Mouse (Mus musculus) neural tube, embryonic 11.5 days (tissue): Measurements from ENCODE around the gene Gm20388. TPM values are rescaled to one million over a fixed set of nuclear protein-coding genes. Genes with fewer than 3 reads are reported as not detected.

Source experiments
- ATAC-seq: fragments of 200-750 bp; cut with Nextera tagmentation; 2 replicates; pipeline ENCODE4 v1.8.0; 2017; ENCODE audit warnings: moderate number of reproducible peaks, mild to moderate bottlenecking, moderate TSS enrichment, moderate library complexity; ENCODE audit not compliant: insufficient read depth, low FRiP score, low TSS enrichment
- DNase-seq: peaks from one replicate; pipeline ENCODE4 v3.0.0-alpha.2; 2015; ENCODE audit warnings: low spot score
- H3K27ac ChIP-seq: fragments of 300-500 bp; sonication (generic); 2 replicates; pipeline ENCODE4 v1.5.1; 2014; ENCODE audit warnings: low read depth, mild to moderate bottlenecking, low read length
- H3K27me3 ChIP-seq: fragments of 300-500 bp; sonication (generic); 2 replicates; pipeline ENCODE4 v1.6.1; 2014; ENCODE audit warnings: mild to moderate bottlenecking, low read length, mixed read lengths; ENCODE audit not compliant: control insufficient read depth, insufficient read depth
- H3K36me3 ChIP-seq: fragments of 300-500 bp; sonication (generic); 2 replicates; pipeline ENCODE4 v1.6.1; 2014; ENCODE audit warnings: mild to moderate bottlenecking, low read length, moderate library complexity, mixed read lengths; ENCODE audit not compliant: control insufficient read depth, insufficient read depth
- H3K4me1 ChIP-seq: fragments of 300-500 bp; sonication (generic); 2 replicates; pipeline ENCODE4 v1.6.1; 2014; ENCODE audit warnings: low read length, mixed read lengths; ENCODE audit not compliant: control insufficient read depth, insufficient read depth
- H3K4me2 ChIP-seq: fragments of 300-500 bp; sonication (generic); 2 replicates; pipeline ENCODE4 v1.6.1; 2014; ENCODE audit warnings: low read depth, mild to moderate bottlenecking, moderate library complexity
- H3K4me3 ChIP-seq: fragments of 300-500 bp; sonication (generic); 2 replicates; pipeline ENCODE4 v1.5.1; 2014; ENCODE audit warnings: low read depth, low read length
- H3K9ac ChIP-seq: fragments of 300-500 bp; sonication (generic); 2 replicates; pipeline ENCODE4 v1.6.1; 2014; ENCODE audit warnings: mild to moderate bottlenecking, low read length
- H3K9me3 ChIP-seq: fragments of 300-500 bp; sonication (generic); 2 replicates; pipeline ENCODE4 v1.6.1; 2016; ENCODE audit warnings: low read length; ENCODE audit not compliant: control insufficient read depth
- WGBS: fragments of 180-500 bp; shearing (Covaris S2); extraction: QIAGEN DNeasy Blood & Tissue Kit; methylation state at CpG from one replicate; pipeline ENCODE4 v1.1.7; 2014; 5-methylcytosine and 5-hydroxymethylcytosine counted together
- polyA plus RNA-seq: library from polyadenylated mRNA; unstranded; fragments of >200 nt; fragmentation: Nextera tagmentation; extraction: Ambion mirVana; gene quantifications from 2 replicates; pipeline ENCODE4 v1.2.1, GENCODE M21; 2014

Gene Gm20388
- polyA plus RNA-seq, 1 experiment from 2014 or later = not detected

GRCm38 (mm10) chr8:123048402-123048801 lies 3137.8 kb downstream of the Gm20388 start:
- no peaks in the 10 kb centered on the region for H3K9me3 ChIP-seq
- ATAC-seq (no peak), DNase-seq (no peak)
- no peaks in the 10 kb centered on the region for H3K27me3 ChIP-seq
- no peak overlapping the region for H3K9ac ChIP-seq
- H3K4me3 ChIP-seq = no peak overlapping the region
- H3K4me2 ChIP-seq = no peak overlapping the region
- H3K36me3 ChIP-seq = no peaks in the 10 kb centered on the region
- 94% methylated on average over 7 of the region's 7 CpGs for WGBS
- H3K4me1 ChIP-seq = peaks cover 4% of the 10 kb centered on the region
- H3K27ac ChIP-seq = no peak overlapping the region

GRCm38 (mm10) chr8:123051458-123051857 lies 3140.8 kb downstream of the Gm20388 start:
- Histone ChIP-seq H3K27me3 (no peaks in the 10 kb centered on the region), H3K4me2 (no peak overlapping the region), H3K9me3 (no peaks in the 10 kb centered on the region), H3K4me1 (no peaks in the 10 kb centered on the region), H3K4me3 (no peak overlapping the region), H3K27ac (no peak overlapping the region), H3K36me3 (no peaks in the 10 kb centered on the region), H3K9ac (no peak overlapping the region)
- DNase-seq = no peak
- ATAC-seq = no peak
- 71% methylated on average over 5 of the region's 5 CpGs for WGBS

GRCm38 (mm10) chr8:123062721-123063120 lies 3152.1 kb downstream of the Gm20388 start, which contains the start of gene Spg7:
Gene Spg7 (plus strand): TSS chr8:123062942.
- Histone ChIP-seq H3K9me3 (no peaks in the 10 kb centered on the region), H3K4me3 (no peak within 1 kb of the TSS; the same call in 1 of the 2 replicates), H3K27me3 (no peaks in the 10 kb centered on the region), H3K9ac (no peak within 1 kb of the TSS), H3K4me1 (peaks cover 11% of the 10 kb centered on the region; the same call in 1 of the 2 replicates), H3K36me3 (no peaks in the 10 kb centered on the region), H3K27ac (no peak within 1 kb of the TSS), H3K4me2 (no peak within 1 kb of the TSS)
- DNase-seq = no peak
- ATAC-seq = no peak
- 77% methylated on average over 7 of the region's 7 CpGs for WGBS

GRCm38 (mm10) chr8:123064072-123064471 lies 3153.4 kb downstream of the Gm20388 start:
- Histone ChIP-seq H3K4me1 (peaks cover 11% of the 10 kb centered on the region; the same call in 1 of the 2 replicates), H3K36me3 (no peaks in the 10 kb centered on the region; the same call in 1 of the 2 replicates), H3K27ac (no peak overlapping the region), H3K9me3 (no peaks in the 10 kb centered on the region), H3K9ac (no peak overlapping the region; the same call in 1 of the 2 replicates), H3K4me2 (no peak overlapping the region; the same call in 1 of the 2 replicates), H3K27me3 (no peaks in the 10 kb centered on the region), H3K4me3 (no peak overlapping the region)
- WGBS = 64% methylated on average over 4 of the region's 4 CpGs
- DNase-seq (no peak), ATAC-seq (no peak)

GRCm38 (mm10) chr8:123064809-123065213 lies 3154.2 kb downstream of the Gm20388 start:
- WGBS = 2% methylated on average over 14 of the region's 14 CpGs
- peak; percentile 17; the same call in 1 of the 2 replicates for ATAC-seq
- DNase-seq = peak; percentile 54

GRCm38 (mm10) chr8:123065214-123066100 lies 3154.8 kb downstream of the Gm20388 start:
- DNase-seq = peak; percentile 99
- peak overlapping the region; percentile 83 for H3K4me3 ChIP-seq
- ATAC-seq = peak; percentile 96
- WGBS = under 1% methylated on average over 75 of the region's 84 CpGs
- peak overlapping the region; percentile 81 for H3K27ac ChIP-seq
- peak overlapping the region; percentile 51 for H3K4me2 ChIP-seq
- H3K36me3 ChIP-seq = no peaks in the 10 kb centered on the region; the same call in 1 of the 2 replicates
- H3K27me3 ChIP-seq = no peaks in the 10 kb centered on the region
- no peaks in the 10 kb centered on the region for H3K9me3 ChIP-seq
- H3K4me1 ChIP-seq = peaks cover 11% of the 10 kb centered on the region; the same call in 1 of the 2 replicates
- H3K9ac ChIP-seq = peak overlapping the region; percentile 89

More at GRCm38 (mm10) chr8:123064809-123065213, 3154.2 kb downstream of the Gm20388 start:
- peak overlapping the region; percentile 51 for H3K4me2 ChIP-seq
- H3K4me1 ChIP-seq = peaks cover 11% of the 10 kb centered on the region; the same call in 1 of the 2 replicates
- H3K27me3 ChIP-seq = no peaks in the 10 kb centered on the region
- H3K4me3 ChIP-seq = peak overlapping the region; percentile 83
- peak overlapping the region; percentile 89 for H3K9ac ChIP-seq
- H3K27ac ChIP-seq = peak overlapping the region; percentile 81
- H3K36me3 ChIP-seq = no peaks in the 10 kb centered on the region; the same call in 1 of the 2 replicates
- H3K9me3 ChIP-seq = no peaks in the 10 kb centered on the region

- ATAC-seq = no peak
- no peaks in the 10 kb centered on the region for H3K9me3 ChIP-seq
- H3K27ac ChIP-seq = peak overlapping the region; percentile 81; the same call in 1 of the 2 replicates
- DNase-seq = no peak
- H3K36me3 ChIP-seq = peaks cover 3% of the 10 kb centered on the region
- H3K27me3 ChIP-seq = no peaks in the 10 kb centered on the region
- peak overlapping the region; percentile 89 for H3K9ac ChIP-seq
- H3K4me3 ChIP-seq = peak overlapping the region; percentile 83
- 46% methylated on average over 7 of the region's 7 CpGs for WGBS
- peaks cover 11% of the 10 kb centered on the region; the same call in 1 of the 2 replicates for H3K4me1 ChIP-seq
- H3K4me2 ChIP-seq = peak overlapping the region; percentile 51
Observed at GRCm38 (mm10) chr8:123066101-123066683, 3155.6 kb downstream of the Gm20388 start.

GRCm38 (mm10) chr8:123071176-123071575 lies 3160.5 kb downstream of the Gm20388 start:
- no peaks in the 10 kb centered on the region for H3K9me3 ChIP-seq
- 90% methylated on average over 4 of the region's 4 CpGs for WGBS
- H3K4me3 ChIP-seq = no peak overlapping the region
- H3K4me1 ChIP-seq = peaks cover 3% of the 10 kb centered on the region; the same call in 1 of the 2 replicates
- peaks cover 5% of the 10 kb centered on the region for H3K36me3 ChIP-seq
- no peaks in the 10 kb centered on the region for H3K27me3 ChIP-seq
- no peak for ATAC-seq
- no peak overlapping the region for H3K27ac ChIP-seq
- no peak overlapping the region for H3K4me2 ChIP-seq
- no peak for DNase-seq
- H3K9ac ChIP-seq = no peak overlapping the region
